Mouse (Mus musculus) urinary bladder, postnatal 25 days (tissue): Measurements from ENCODE around the gene Fcgr3.
"Not testable (repeated sequence)": the region's sequence is repeated elsewhere in the genome, so short reads cannot be mapped to it uniquely, and the experiment has no call there.

Experiments
- DNase-seq: peaks from one replicate; pipeline ENCODE4 v3.0.0; 2022; ENCODE audit warnings: low spot score

Fcgr3 gene

DNA sequence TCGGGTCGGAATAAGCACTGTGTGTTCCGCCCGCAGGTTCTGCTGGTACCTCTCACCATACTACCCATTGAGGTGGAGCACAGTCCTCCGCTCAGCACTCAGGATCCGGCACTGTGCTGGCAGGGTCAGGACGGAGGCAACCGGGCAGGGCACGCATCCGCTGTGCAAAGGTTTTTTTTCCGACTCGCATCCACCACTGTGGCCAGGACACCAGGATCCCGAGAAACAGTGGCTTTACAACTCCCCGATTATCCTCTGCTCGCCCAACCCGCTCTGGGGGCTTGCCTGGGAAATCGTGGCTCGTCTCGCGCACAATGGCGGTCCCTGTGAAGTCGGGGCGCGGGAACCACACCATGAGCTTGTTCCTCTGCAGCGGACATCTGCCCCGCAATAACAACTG, 21.0 kb upstream of the Fcgr3 start:
- DNase-seq, result no peak

DNA sequence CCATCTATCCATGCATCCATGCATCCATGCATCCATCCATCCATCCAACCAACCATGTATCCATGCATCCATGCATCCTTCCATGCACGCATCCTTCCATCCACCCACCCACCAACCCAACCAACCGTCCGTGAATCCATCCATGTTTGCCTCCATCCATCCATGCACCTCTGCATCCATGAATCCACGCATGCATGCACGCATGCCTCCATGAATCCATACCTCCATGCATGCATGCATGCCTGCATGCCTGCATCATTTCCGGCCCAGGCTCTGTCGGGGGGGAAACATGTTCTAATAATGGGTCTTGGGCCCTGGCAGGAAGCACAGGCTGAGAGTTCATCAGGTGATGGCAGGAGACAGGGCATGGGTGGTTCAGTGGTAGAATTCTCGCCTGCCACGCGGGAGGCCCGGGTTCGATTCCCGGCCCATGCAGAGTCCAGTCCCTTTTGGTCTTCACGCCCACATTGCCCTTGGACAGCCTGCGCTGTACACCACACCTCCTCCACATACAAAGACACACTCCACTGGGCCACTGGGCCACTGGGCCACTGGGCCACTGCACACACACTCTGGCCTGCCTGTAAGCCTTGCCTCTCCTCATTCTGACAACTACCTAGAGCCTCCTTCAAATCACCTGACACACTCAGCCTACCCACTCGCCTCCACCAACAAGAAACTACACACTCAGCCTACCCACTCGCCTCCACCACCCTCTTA, 16.9 kb upstream of the Fcgr3 start:
- DNase-seq, result not testable (repeated sequence)

DNA sequence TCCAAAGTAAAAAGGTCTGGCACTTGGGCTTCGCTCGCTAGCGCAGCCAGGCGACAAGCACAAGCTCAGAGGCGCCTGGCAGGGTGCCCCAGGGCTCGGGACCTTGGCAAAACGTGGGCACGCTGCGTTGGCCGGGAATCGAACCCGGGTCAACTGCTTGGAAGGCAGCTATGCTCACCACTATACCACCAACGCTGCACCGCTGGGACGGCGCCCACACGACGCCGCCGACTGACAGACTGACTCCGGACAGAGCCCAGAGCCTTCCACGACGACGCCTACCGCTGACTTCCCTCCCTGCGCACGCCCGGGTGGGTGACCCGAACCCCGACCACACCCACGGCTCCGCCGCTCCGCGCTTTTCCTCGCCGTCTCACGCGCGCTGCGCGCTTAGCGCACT, 15.1 kb upstream of the Fcgr3 start:
- DNase-seq, result not testable (repeated sequence)

DNA sequence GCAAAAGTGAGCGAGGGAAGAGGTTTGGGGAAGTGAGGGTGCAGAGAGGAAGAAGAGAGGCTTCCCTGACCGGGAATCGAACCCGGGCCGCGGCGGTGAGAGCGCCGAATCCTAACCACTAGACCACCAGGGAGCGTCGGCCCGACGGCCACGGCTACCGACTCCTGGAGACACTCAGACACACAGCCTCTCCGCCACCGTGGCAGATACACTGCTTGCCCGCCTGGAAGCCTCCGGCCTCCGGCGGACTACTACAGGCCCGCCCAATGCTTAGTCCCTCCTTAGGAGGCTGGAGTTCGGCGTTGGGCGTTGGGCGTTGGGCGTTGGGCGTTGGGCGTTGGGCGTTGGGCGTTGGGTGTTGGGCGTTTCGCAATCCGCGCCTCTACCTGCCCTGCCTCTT, 14.6 kb upstream of the Fcgr3 start:
- DNase-seq, result not testable (repeated sequence)

DNA sequence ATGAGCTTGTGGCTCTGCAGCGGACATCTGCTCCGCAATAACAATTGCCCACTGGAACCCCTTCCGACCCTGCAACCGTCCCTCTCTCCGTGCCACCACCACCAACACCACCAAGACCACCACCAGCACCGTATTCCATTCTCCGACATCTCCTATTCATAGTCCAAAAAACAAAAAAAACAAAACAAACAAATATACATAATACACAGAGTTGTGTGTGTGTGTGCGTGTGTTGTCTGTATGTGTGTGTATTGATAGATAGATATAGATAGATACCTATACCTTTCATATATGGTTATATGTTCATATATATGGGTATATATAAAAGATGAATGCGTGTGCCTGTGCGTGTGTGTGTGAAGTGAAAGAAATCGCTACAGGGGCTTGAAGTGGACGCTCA, 13.7 kb upstream of the Fcgr3 start:
- not testable (repeated sequence) for DNase-seq

DNA sequence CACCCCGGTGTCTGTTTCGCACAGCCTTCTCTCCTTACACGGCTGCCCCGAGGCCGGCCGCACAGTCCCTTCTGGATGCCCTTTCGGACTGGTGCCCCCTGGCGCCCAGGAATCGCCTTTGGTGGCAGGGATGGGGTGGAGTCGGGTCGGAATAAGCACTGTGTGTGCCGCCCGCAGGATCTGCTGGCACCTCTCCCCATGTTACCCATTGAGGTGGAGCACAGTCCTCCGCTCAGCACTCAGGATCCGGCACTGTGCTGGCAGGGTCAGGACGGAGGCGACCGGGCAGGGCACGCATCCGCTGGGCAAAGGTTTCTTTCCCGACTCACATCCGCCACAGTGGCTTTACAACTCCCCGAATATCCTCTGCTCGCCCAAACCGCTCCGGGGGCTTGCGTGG, 13.2 kb upstream of the Fcgr3 start:
- DNase-seq, result peak; percentile 40

DNA sequence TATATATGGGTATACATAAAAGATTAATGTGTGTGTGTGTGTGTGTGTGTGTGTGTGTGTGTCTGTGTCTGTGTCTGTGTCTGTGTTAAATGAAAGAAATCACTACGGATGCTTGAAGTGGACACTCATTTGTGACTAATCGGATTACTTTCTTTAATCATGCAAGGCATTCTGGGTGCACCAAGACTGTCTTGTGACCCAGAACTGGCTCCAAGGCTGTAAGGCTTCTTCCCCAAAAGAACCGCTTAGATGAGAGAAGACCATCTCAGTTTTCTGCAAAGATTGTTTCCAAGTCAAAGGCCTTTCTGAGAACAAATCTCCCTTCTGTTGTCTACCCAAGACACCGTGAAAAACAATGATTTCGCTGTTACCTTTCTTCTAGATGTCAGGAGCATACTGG, 12.5 kb upstream of the Fcgr3 start:
- DNase-seq, result not testable (repeated sequence)

DNA sequence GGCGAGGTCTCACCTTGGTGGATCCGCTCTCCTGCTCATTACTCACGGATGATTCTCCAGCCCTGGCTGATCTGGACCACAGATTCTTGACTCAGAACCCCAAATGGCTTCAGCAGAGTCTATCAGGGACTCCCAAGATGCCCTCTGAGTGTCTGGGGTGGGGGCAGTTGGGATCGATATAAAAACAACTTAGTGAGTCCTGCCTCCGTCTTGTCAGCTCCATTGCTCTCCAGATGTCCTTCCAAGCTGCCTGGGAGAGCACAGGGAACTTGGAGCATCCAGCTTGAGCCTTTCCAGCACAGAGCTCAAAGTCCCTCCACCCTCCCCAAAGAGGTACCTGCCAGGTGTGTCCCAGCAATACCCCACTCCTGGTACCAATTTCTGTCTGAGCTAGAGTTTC, 11.4 kb upstream of the Fcgr3 start:
- DNase-seq, result not testable (repeated sequence)

DNA sequence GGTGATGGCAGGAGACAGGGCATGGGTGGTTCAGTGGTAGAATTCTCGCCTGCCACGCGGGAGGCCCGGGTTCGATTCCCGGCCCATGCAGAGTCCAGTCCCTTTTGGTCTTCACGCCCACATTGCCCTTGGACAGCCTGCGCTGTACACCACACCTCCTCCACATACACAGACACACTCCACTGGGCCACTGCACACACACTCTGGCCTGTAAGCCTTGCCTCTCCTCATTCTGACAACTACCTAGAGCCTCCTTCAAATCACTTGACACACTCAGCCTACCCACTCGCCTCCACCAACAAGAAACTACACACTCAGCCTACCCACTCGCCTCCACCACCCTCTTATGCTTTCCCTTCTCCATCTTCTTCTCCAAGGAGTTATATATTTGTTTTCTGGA, 9.5 kb upstream of the Fcgr3 start:
- DNase-seq, result peak; percentile 23

DNA sequence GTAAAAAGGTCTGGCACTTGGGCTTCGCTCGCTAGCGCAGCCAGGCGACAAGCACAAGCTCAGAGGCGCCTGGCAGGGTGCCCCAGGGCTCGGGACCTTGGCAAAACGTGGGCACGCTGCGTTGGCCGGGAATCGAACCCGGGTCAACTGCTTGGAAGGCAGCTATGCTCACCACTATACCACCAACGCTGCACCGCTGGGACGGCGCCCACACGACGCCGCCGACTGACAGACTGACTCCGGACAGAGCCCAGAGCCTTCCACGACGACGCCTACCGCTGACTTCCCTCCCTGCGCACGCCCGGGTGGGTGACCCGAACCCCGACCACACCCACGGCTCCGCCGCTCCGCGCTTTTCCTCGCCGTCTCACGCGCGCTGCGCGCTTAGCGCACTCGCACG, 7.5 kb upstream of the Fcgr3 start:
- DNase-seq, result not testable (repeated sequence)

DNA sequence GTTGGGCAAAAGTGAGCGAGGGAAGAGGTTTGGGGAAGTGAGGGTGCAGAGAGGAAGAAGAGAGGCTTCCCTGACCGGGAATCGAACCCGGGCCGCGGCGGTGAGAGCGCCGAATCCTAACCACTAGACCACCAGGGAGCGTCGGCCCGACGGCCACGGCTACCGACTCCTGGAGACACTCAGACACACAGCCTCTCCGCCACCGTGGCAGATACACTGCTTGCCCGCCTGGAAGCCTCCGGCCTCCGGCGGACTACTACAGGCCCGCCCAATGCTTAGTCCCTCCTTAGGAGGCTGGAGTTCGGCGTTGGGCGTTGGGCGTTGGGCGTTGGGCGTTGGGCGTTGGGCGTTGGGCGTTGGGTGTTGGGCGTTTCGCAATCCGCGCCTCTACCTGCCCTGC, 7.0 kb upstream of the Fcgr3 start:
- not testable (repeated sequence) for DNase-seq

DNA sequence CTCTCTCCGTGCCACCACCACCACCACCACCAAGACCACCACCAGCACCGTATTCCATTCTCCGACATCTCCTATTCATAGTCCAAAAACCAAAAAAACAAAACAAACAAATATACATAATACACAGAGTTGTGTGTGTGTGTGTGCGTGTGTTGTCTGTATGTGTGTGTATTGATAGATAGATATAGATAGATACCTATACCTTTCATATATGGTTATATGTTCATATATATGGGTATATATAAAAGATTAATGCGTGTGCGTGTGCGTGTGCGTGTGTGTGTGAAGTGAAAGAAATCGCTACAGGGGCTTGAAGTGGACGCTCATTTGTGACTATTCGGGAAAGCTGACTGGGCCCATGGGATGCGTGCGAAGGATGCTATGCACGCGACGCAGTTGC, 6.1 kb upstream of the Fcgr3 start:
- DNase-seq, result not testable (repeated sequence)

DNA sequence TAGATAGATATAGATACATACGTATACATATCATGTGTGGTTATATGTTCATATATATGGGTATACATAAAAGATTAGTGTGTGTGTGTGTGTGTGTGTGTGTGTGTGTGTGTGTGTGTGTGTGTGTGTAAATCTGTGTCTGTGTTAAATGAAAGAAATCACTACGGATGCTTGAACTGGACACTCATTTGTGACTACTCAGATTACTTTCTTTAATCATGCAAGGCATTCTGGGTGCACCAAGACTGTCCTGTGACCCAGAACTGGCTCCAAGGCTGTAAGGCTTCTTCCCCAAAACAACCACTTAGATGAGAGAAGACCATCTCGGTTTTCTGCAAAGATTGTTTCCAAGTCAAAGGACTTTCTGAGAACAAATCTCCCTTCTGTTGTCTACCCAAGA, 4.8 kb upstream of the Fcgr3 start:
- DNase-seq, result peak; percentile 28

DNA sequence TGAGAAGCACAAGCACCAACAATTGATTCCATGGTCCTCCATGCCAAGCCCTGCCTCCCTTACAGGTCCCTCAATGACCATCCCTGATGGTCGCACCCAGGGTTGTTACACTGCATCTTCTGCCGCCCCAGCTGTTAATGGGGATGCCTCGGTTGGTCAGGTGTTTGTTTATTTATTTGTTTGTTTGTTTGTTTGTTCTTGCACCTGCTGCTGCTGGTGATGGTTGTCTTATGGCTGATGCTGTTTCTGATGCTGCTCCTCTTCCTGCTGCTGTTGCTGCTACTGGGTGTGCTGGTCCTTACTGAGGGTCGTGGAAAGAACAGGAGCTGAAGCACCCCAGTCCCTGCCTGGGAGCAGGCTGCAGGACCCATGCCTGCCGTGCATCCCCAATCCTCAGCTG, 3.2 kb upstream of the Fcgr3 start:
- not testable (repeated sequence) for DNase-seq

DNA sequence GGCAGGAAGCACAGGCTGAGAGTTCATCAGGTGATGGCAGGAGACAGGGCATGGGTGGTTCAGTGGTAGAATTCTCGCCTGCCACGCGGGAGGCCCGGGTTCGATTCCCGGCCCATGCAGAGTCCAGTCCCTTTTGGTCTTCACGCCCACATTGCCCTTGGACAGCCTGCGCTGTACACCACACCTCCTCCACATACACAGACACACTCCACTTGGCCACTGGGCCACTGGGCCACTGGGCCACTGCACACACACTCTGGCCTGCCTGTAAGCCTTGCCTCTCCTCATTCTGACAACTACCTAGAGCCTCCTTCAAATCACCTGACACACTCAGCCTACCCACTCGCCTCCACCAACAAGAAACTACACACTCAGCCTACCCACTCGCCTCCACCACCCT, 1.8 kb upstream of the Fcgr3 start:
- not testable (repeated sequence) for DNase-seq

DNA sequence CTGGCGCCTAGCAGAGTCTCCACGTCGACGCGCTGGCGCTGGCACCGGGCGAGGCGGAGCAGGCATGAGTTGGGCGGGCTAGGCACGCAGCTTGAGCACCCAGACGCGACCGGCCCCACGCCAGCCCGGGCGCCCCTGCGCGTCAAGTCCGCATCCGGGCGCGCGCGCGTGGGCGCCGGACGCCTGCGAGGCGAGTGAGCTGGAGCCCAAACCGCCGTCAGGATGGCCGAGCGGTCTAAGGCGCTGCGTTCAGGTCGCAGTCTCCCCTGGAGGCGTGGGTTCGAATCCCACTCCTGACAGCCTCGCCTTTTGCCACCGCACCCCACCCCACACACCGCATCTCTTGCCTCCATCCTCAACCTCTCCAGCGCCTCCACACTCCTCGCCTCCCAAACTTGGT, 1.0 kb upstream of the Fcgr3 start:
- peak; percentile 54 for DNase-seq

DNA sequence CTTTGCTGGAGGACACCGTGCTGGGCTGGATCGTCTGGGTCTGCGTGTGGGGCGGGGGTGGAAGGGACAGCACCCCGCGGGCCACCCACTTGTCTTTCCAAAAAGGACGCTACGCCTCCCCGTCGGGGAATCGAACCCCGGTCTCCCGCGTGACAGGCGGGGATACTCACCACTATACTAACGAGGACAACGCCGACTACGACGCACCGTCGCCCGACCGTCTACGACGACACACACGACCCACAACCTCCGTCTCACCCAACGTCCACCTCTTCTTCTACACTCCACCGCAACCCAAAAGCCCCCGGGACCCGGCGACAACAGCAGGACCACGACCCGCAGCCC, 480 bp upstream of the Fcgr3 start:
- DNase-seq, result peak; percentile 43

DNA sequence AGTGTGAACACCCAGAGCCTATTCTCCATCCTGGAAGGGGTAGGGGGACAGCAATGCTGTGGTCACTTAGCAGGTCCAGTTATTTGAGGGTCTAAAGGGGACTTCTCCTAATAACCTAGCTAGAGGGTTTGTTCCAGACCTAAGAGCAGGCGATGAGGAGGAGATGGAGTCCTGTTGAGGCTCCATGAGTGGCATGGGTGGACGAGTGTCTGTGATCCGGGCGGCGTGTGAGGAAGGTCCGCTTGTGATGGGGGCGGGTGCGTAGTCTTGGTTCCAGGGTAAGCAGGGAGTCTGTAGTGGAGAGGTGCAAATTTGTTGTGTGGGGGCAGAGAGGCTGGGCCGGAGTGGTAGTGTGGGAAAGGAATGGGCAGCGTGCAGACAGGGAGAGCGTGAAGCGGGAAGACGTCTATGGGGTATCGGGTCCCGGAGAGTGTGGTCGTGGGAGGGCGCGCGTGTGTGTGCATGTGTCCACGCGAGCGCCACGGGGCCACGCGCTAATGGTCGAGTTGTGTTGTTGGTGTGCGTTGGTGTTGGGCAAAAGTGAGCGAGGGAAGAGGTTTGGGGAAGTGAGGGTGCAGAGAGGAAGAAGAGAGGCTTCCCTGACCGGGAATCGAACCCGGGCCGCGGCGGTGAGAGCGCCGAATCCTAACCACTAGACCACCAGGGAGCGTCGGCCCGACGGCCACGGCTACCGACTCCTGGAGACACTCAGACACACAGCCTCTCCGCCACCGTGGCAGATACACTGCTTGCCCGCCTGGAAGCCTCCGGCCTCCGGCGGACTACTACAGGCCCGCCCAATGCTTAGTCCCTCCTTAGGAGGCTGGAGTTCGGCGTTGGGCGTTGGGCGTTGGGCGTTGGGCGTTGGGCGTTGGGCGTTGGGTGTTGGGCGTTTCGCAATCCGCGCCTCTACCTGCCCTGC, 905 bp downstream of the Fcgr3 start:
- DNase-seq, result peak; percentile 49

DNA sequence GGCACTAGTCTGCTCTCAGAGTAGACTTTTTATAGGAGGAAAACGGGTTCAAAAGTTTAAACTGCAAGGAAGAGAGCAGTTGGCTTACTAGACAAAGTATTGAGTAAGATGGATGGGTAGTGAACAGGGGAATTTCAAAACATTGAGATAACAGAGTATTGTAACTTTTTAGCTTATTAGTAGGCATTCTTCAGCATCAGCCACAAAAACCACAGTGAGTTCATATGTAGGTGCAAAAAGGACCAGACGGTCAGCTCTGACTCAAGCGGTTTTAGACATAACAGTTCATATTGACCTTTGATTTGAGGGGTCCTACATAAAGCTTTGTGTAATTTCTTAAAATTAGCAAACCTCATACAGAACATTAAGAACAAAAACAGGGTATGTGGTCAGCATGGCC, 3.2 kb downstream of the Fcgr3 start:
- no peak for DNase-seq

DNA sequence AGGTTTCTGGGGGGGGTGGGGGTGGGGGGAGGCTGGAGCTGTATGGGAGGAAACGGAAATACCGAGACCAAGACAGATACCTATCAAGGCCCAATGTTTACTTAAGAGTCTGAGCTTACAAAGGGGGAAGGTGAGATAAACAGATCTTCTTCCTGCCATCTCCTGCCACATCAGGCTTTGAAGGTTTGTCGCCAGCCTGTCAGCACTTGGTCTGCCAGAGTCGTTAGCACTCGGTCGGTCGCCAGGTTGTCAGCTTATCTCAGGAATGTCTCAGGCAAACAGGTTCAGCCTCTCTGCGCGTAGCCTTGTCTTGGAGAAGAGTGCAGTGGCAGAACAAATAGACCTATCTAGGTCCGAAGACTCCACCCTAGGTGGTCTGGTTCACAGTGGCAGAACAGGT, 4.3 kb downstream of the Fcgr3 start:
- DNase-seq, result no peak

DNA sequence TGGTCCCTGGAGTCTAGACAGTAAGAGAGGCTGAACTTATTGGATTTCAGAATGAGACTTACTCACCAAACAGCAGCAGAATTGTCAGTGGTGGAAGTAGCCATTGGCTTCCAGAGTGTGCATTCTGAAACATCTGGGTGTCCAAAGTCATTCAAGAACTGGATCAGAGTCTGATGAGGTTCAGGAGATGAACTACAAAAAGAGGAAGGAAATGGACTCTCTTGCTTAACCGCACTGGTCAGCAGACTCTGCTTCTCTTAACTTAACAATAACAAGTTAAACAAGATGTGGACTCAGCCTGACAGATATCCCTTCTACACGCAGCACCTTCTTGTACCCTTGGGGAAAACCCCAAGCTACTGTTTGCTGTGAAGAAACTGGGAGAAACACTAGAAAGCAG, 5.5 kb downstream of the Fcgr3 start:
- no peak for DNase-seq

DNA sequence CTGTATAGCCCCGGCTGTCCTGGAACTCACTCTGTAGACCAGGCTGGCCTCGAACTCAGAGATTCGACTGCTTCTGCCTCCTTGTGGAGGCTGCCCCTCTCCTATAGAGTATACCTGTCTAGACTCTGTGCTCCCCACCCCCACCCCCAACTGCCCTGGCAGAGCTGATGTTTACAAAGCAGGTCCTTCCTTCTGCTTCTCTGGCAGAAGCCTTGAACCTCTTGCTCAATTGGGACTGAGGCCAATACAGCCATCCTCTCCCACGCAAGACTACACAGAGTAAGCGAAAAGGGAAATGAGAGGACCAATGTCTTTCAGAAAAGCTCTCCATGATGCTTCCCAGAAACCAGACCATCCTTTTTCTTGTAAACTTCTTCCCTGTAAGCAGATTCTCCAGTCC, 7.5 kb downstream of the Fcgr3 start:
- DNase-seq, result no peak

DNA sequence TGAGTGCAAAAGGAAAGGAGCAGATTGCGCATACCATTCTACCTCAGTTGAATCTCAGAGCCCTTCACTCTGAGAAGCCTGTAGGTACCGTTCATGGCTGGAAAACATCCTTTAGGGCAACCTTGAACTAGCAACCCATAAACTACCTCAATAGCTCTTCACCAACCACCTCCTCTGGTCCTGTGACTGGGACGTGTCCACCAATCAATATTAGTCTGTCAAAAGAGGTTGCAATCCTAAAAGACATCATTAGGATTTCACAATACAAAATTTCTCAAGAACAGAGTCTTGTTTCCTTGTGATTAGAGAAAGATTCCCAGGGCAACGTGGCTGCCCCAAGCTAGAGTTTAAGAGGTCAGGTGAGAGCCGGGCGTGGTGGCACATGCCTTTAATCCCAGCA, 11.4 kb downstream of the Fcgr3 start:
- no peak for DNase-seq

DNA sequence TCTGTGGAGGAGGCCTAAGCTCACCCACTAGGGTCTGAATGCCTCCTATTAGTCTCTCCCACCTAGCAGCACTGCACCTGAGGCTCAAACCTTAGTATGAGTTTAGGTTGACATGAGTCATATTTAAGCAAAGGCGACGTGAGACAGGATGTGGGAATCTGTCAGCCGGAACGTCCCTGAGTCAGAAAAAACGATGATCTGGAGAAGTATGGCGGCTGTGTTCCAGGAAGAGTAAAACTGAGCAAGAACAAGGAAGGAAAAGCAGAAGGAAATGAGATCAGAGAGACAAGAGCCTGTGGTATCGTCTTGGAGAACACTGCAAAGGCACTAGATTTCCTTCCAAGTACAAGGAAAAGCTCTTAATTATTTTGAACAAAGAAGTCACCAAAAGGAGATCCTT, 14.0 kb downstream of the Fcgr3 start:
- no peak for DNase-seq
